Mouse (Mus musculus) MEL-GATA-1-ER (cell line): Measurements from ENCODE around the gene D830030K20Rik.
"Not testable (repeated sequence)": the region's sequence is repeated elsewhere in the genome, so short reads cannot be mapped to it uniquely, and the experiment has no call there.

ENCODE experiments used
- DNase-seq: peaks from one replicate; pipeline ENCODE4 v3.0.0-alpha.2; 2012; ENCODE audit warnings: low read depth; ENCODE audit errors: extremely low read depth

D830030K20Rik gene

DNA sequence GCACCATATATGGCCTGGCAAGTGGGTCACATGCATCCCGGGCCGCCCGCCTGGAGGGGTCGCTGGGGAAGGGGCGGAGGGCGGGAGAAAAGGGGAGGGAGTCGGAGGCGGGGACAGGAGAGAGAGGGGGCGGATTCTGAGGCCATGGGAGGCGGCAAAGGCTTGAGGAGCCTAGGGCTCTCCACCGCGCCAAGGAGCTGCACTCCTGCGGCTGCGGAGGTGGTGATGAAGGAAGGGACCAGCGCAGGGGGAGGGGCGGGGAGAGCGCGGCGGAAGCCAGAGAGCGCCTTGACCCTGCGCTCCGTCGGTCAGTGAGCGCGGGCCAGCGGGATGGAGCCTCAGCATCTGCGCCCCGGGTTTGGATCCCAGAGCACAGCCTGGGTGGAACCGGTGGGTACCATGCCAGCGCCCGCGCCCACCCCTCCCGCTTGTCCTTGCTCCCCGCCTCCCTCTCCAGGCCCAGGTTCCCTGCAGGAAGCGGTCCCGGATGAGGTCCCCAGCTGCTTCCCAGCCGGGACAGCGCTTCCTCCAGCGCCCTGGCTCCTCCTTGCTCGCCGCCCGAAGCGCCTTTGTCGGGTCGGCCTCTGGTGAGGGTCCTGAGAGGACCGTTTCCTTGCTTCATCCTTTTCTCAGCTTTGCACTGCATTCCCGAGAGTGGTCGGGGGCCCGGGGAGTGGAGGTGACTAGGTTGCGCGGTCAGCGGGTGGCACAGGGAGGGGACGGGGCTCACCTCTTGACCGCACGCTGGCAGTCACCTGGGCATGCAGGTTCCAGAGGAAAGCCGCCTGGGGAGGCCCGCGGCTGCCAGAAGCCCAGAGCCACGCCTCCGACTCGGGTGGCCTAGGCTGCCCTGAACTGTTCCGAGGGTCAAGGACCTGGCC lies at the start of gene D830030K20Rik:
D830030K20Rik (plus strand) TSS at position 217 of the 881 bp plus-strand sequence.
- not testable (repeated sequence) for DNase-seq

DNA sequence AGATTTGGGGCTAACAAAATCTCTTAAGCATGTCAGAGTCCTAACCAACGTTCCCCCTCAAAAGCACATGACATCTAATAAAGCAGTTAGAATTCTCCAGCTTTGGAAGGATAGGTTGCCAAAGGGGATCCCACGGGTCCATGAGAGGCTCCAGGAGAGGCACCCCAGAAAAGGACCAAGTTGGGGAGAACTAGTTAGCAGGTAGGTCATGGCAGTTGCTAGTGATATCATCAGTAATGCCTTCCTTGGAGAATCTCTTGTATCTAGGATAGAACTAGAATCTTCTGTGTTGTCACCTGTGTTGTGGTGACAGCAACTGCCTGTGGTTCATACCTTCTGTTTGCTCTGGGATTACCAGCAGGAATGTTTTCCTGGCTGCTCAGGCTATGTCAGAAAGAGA lies 20.3 kb upstream of the D830030K20Rik start, which contains the start of gene Gm5795:
Gm5795 (plus strand) TSS at position 301 of the 400 bp plus-strand sequence.
- DNase-seq, result not testable (repeated sequence)

DNA sequence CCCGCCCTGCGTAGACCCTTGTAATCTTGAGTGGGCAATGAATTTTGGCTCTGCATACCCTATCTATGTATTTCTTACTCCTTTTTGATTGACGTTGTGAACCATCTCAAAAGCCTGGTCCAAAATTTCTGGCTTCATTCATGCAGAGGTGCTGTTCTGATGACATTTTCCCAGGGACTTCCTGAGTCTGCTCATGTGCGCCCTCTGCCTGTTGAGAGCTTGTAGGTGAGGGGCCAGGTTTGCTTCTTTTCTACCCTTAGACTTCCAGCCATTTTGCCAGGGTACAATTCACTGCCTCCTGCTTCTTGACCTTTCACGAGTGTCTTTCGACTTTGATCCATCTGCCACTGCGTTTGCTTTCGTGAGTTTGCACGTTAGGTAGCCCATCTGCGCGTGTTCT lies 1.1 kb downstream of the D830030K20Rik start:
- not testable (repeated sequence) for DNase-seq

DNA sequence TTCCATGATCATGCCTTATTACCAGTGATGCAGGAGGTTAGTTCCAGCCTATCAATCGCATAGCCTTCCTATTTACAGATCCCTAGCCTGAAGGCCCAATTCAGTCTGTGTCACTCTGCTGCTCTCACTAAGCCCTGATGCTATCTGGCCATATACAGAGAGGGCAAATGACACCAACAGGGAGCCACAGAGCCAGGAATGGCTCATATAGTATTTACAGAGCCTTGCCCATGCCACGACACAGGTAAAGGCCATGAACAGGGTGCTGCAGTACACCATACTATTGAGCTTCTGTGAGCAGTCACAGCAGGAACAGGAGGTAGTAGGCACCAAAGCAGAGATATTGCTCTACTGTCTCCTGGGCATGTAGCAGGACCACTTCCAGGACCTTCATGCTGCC lies 54.2 kb downstream of the D830030K20Rik start:
- not testable (repeated sequence) for DNase-seq
